Mouse (Mus musculus): Measurements from ENCODE around the gene Setd5. TPM values are rescaled to one million over a fixed set of nuclear protein-coding genes. Genes with fewer than 3 reads are reported as not detected.

Setd5 gene
- polyA plus RNA-seq, 1 experiment from 2014 or later = 96.5 TPM

GRCm38 (mm10) chr6:113063363-113063762, 13.8 kb upstream of the Setd5 start:
- no peaks in the 10 kb centered on the region for H3K4me1 ChIP-seq
- no peaks in the 10 kb centered on the region for H3K27me3 ChIP-seq
- no peaks in the 10 kb centered on the region for H3K9me3 ChIP-seq
- H3K4me2 ChIP-seq (replicated peaks) = no peak overlapping the region
- no peak overlapping the region for H3K9ac ChIP-seq
- H3K4me3 ChIP-seq = no peak overlapping the region
- no peak overlapping the region for H3K27ac ChIP-seq
- H3K36me3 ChIP-seq = peaks cover 90% of the 10 kb centered on the region
- 86% methylated on average over 10 of the region's 10 CpGs for WGBS
- ATAC-seq (ENCODE audit: low FRiP score, low read depth) = no peak

DNA sequence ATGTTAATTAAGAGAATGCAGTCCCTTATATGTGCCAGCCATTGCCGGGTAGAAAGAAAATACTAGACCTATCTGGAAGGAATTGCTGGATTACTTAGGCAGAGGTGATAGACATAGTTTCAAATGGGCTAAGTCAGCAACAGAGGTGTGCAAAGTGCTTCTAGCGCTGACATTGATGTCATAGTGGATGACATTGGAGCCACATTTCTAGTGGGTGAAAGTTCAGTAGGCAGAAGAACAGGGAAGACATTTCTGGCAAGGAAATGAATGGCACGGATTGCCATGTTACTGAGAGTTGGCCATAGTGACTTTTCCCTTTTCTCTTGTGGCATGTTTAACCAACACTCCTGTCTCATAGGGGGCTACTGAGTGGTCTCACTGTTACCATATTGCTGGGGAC, 12.0 kb upstream of the Setd5 start:
- no peak overlapping the region for H3K4me2 ChIP-seq (replicated peaks)
- no peak overlapping the region for H3K4me3 ChIP-seq
- no peaks in the 10 kb centered on the region for H3K9me3 ChIP-seq
- H3K9ac ChIP-seq = no peak overlapping the region
- H3K27me3 ChIP-seq = no peaks in the 10 kb centered on the region
- no peak for ATAC-seq (ENCODE audit: low FRiP score, low read depth)
- H3K36me3 ChIP-seq = peaks cover 77% of the 10 kb centered on the region
- H3K27ac ChIP-seq = no peak overlapping the region
- WGBS = 93% methylated on average over 3 of the region's 3 CpGs
- H3K4me1 ChIP-seq = no peaks in the 10 kb centered on the region

- no peak overlapping the region for H3K9ac ChIP-seq
- WGBS = 90% methylated on average over 1 of the region's 1 CpGs
- H3K4me3 ChIP-seq = no peak overlapping the region
- H3K4me1 ChIP-seq = peaks cover 5% of the 10 kb centered on the region
- no peak overlapping the region for H3K4me2 ChIP-seq (replicated peaks)
- H3K9me3 ChIP-seq = no peaks in the 10 kb centered on the region
- H3K36me3 ChIP-seq = peaks cover 42% of the 10 kb centered on the region
- no peaks in the 10 kb centered on the region for H3K27me3 ChIP-seq
- no peak overlapping the region for H3K27ac ChIP-seq
- ATAC-seq (ENCODE audit: low FRiP score, low read depth) = no peak
Measured at GRCm38 (mm10) chr6:113069154-113069553, 8.0 kb upstream of the Setd5 start.

DNA sequence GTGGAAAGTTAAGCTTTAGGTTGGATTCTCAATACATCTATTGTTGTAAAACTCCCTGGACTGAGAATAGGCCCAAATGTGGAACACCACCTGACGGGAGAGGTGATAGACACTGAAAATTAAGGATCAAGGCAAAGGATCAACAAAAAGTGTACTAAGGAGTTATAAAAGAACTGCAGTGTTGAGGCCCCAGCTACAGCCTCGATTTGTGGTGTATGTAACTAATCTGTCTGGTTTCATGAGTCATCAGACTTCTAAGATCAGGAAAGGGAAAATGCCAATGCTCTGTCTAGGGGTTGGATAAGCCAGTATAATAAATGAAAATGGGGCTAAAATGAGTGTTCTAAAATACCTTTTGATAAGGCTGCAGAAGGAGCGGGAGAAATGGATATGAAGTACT, 1.9 kb upstream of the Setd5 start:
- Histone ChIP-seq H3K9me3 (no peaks in the 10 kb centered on the region), H3K9ac (peak overlapping the region; percentile 84), H3K4me1 (peaks cover 28% of the 10 kb centered on the region), H3K4me3 (peak overlapping the region; percentile 86), H3K36me3 (no peaks in the 10 kb centered on the region), H3K4me2 (replicated peaks) (peak overlapping the region; percentile 77), H3K27ac (peak overlapping the region; percentile 100), H3K27me3 (no peaks in the 10 kb centered on the region)
- WGBS = 20% methylated on average over 3 of the region's 3 CpGs
- no peak for ATAC-seq (ENCODE audit: low FRiP score, low read depth)

DNA sequence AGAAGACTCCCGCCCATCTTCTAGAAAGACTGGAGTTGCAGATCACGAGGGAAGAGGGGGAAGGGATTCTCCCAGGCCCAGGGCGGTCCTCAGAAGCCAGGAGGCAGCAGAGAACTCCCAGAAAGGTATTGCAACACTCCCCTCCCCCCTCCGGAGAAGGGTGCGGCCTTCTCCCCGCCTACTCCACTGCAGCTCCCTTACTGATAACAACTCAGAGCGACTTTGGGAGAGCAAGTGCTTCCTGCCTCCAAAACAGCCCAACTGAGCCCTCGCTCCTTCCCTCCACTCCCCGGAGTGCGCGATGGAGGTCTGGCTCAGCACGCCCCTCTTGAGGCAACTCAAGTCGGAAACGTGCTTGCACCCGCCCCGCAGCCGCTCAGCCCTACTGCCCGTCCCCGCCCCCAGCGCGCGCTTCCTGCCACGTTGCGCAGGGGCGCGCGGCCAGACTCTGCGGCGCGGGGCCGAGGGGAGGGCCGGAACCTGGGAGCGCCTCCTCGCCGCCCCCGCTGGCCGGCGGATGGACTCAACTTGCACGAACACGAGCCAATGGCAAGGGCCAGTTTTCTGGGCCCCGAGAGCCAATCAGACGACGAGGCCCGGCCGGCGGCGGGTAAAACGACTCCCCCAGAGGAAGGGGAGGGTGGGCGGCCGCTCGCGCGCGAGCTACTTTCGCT, 1.0 kb upstream of the Setd5 start:
- peak overlapping the region; percentile 77 for H3K4me2 ChIP-seq (replicated peaks)
- peaks cover 31% of the 10 kb centered on the region for H3K4me1 ChIP-seq
- H3K9me3 ChIP-seq = no peaks in the 10 kb centered on the region
- H3K4me3 ChIP-seq = peak overlapping the region; percentile 86
- WGBS = under 1% methylated on average over 54 of the region's 55 CpGs
- peak overlapping the region; percentile 84 for H3K9ac ChIP-seq
- H3K27ac ChIP-seq = peak overlapping the region; percentile 100
- H3K36me3 ChIP-seq = no peaks in the 10 kb centered on the region
- no peaks in the 10 kb centered on the region for H3K27me3 ChIP-seq
- peak; percentile 88 for ATAC-seq (ENCODE audit: low FRiP score, low read depth)

GRCm38 (mm10) chr6:113077569-113078030, 435 bp downstream of the Setd5 start:
- Histone ChIP-seq H3K36me3 (no peaks in the 10 kb centered on the region), H3K27me3 (no peaks in the 10 kb centered on the region), H3K9me3 (no peaks in the 10 kb centered on the region), H3K27ac (peak overlapping the region; percentile 100), H3K9ac (peak overlapping the region; percentile 100), H3K4me1 (peaks cover 43% of the 10 kb centered on the region), H3K4me2 (replicated peaks) (peak overlapping the region; percentile 96), H3K4me3 (peak overlapping the region; percentile 86)
- WGBS = under 1% methylated on average over 28 of the region's 28 CpGs
- no peak for ATAC-seq (ENCODE audit: low FRiP score, low read depth)

GRCm38 (mm10) chr6:113078031-113078721, 1.0 kb downstream of the Setd5 start:
- Histone ChIP-seq H3K9me3 (no peaks in the 10 kb centered on the region), H3K9ac (peak overlapping the region; percentile 100), H3K4me1 (peaks cover 43% of the 10 kb centered on the region), H3K4me3 (peak overlapping the region; percentile 86), H3K36me3 (no peaks in the 10 kb centered on the region), H3K4me2 (replicated peaks) (peak overlapping the region; percentile 96), H3K27me3 (no peaks in the 10 kb centered on the region), H3K27ac (peak overlapping the region; percentile 100)
- no peak for ATAC-seq (ENCODE audit: low FRiP score, low read depth)
- under 1% methylated on average over 18 of the region's 18 CpGs for WGBS

DNA sequence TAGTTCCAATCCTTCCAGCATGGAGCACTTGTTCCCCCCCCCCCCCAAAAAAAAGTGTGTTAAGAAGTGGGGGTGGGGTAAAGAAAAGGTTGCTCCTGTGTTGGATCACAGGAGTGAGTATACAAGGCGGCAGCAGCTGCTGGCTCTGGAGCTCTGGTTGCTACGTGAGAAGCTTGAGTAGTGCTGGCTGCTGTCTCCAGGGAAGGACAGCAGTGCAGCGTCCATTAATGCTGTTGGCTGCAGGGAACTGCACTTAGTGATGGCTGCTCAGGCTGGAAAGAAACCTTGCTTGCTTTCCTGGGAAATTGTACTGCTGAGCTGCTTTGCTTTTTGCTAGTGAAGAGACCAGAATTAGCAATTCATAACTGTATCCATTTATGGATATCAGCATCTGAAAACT, 2.3 kb downstream of the Setd5 start:
- WGBS = 0% methylated on average over 3 of the region's 3 CpGs
- no peak for ATAC-seq (ENCODE audit: low FRiP score, low read depth)
- peak overlapping the region; percentile 96 for H3K4me2 ChIP-seq (replicated peaks)
- H3K27ac ChIP-seq = no peak overlapping the region
- peak overlapping the region; percentile 71 for H3K9ac ChIP-seq
- H3K27me3 ChIP-seq = no peaks in the 10 kb centered on the region
- H3K4me3 ChIP-seq = peak overlapping the region; percentile 86
- no peaks in the 10 kb centered on the region for H3K9me3 ChIP-seq
- H3K36me3 ChIP-seq = no peaks in the 10 kb centered on the region
- peaks cover 39% of the 10 kb centered on the region for H3K4me1 ChIP-seq

DNA sequence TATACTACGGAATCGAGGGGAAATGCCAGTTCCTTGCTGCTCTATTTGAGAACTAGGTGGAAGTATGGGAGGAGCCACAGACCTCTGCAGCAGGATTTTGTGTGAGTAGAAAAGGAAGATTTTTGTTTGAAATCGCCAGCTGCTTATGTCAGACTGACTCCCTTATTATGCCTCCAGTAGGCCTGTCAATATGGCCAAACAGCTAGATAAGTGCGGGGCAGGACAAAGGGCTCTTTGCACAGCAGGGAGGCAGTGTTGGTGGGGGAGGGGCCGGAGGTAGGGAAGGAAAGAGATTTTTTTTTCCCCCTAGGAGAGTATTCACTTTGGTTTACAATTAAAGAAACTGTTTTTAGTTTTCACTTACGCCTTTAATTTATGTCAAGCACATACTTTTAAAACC, 5.1 kb downstream of the Setd5 start:
- ATAC-seq (ENCODE audit: low FRiP score, low read depth) = no peak
- no peak overlapping the region for H3K4me3 ChIP-seq
- 27% methylated on average over 6 of the region's 6 CpGs for WGBS
- no peaks in the 10 kb centered on the region for H3K27me3 ChIP-seq
- no peak overlapping the region for H3K9ac ChIP-seq
- H3K27ac ChIP-seq = no peak overlapping the region
- peak overlapping the region; percentile 39 for H3K4me2 ChIP-seq (replicated peaks)
- no peaks in the 10 kb centered on the region for H3K36me3 ChIP-seq
- H3K9me3 ChIP-seq = no peaks in the 10 kb centered on the region
- H3K4me1 ChIP-seq = peaks cover 30% of the 10 kb centered on the region

DNA sequence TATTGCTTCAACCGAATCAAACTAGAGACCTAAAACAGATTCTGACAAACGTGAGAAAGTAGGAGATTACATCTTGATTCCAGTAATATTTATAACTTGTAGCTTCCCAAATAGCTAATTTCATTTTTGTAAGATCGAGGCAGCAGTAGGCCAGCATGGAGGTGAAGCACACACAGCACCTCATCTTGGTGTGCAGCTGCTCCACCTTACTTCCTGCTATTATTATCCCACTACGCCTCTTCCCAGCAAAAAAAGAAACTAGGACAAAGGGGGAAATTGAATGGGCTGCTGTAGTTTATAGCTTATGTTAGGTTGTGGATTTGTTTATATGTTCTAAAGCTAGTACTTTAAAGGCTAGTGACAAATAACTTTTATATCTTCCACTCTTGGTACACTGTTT, 7.4 kb downstream of the Setd5 start:
- Histone ChIP-seq H3K4me3 (no peak overlapping the region), H3K36me3 (no peaks in the 10 kb centered on the region; the same call in 1 of the 2 replicates), H3K4me1 (peaks cover 22% of the 10 kb centered on the region), H3K27me3 (no peaks in the 10 kb centered on the region), H3K9ac (no peak overlapping the region), H3K9me3 (no peaks in the 10 kb centered on the region), H3K4me2 (replicated peaks) (no peak overlapping the region), H3K27ac (no peak overlapping the region)
- WGBS = 76% methylated on average over 4 of the region's 4 CpGs
- ATAC-seq (ENCODE audit: low FRiP score, low read depth) = no peak

DNA sequence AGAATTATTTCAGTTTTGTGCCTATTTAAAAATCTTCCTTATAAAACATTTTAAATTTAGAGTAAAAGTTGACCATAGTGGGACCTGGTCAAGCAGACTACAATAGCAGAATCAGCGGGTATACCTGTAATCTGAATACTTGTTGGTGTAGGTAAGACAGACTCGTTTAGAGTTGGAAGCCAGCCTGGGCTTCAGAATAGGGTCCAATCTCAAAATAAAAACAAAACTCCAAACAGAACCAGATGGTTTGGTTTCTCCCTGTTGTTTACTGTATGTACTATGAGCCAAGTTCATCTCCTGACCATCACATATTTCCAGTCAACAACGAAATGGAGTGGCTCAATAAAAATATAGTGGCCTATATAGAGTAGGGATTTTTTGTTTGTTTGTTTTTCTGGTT, 16.0 kb downstream of the Setd5 start:
- ATAC-seq (ENCODE audit: low FRiP score, low read depth) = no peak
- Histone ChIP-seq H3K4me1 (no peaks in the 10 kb centered on the region), H3K9ac (no peak overlapping the region), H3K9me3 (no peaks in the 10 kb centered on the region), H3K4me2 (replicated peaks) (no peak overlapping the region), H3K4me3 (no peak overlapping the region), H3K27ac (no peak overlapping the region), H3K27me3 (no peaks in the 10 kb centered on the region), H3K36me3 (no peaks in the 10 kb centered on the region; the same call in 1 of the 2 replicates)
- 88% methylated on average over 3 of the region's 3 CpGs for WGBS

DNA sequence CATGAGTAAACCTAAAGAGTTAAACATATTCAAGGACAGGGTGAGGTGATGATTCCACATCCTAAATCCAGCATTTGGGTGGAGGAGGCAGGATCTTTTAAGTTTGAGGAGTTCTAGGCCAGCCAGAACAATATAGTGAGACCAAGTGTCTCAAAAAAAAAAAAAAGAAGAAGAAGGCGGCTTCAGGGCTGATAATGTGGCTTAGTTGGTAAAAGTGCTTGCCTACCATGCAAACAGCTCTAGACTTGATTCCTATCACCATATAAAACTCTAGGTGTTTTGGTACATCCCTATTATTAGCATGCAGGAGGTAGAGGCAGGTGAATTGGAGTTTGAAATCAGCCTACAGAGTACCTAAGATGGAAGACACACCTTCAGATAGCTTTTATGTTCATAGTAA, 18.4 kb downstream of the Setd5 start:
- H3K27me3 ChIP-seq = no peaks in the 10 kb centered on the region
- H3K36me3 ChIP-seq = no peaks in the 10 kb centered on the region
- no peak overlapping the region for H3K9ac ChIP-seq
- no peak overlapping the region for H3K4me2 ChIP-seq (replicated peaks)
- no peak overlapping the region for H3K4me3 ChIP-seq
- no peaks in the 10 kb centered on the region for H3K9me3 ChIP-seq
- no peak overlapping the region for H3K27ac ChIP-seq
- ATAC-seq (ENCODE audit: low FRiP score, low read depth) = no peak
- 91% methylated on average over 1 of the region's 1 CpGs for WGBS
- H3K4me1 ChIP-seq = peaks cover 9% of the 10 kb centered on the region; the same call in 1 of the 2 replicates

Data from limb, embryonic 13.5 days (tissue).